ENCODE assay signal across 13 mouse cellular contexts in the genomic region with DNA sequence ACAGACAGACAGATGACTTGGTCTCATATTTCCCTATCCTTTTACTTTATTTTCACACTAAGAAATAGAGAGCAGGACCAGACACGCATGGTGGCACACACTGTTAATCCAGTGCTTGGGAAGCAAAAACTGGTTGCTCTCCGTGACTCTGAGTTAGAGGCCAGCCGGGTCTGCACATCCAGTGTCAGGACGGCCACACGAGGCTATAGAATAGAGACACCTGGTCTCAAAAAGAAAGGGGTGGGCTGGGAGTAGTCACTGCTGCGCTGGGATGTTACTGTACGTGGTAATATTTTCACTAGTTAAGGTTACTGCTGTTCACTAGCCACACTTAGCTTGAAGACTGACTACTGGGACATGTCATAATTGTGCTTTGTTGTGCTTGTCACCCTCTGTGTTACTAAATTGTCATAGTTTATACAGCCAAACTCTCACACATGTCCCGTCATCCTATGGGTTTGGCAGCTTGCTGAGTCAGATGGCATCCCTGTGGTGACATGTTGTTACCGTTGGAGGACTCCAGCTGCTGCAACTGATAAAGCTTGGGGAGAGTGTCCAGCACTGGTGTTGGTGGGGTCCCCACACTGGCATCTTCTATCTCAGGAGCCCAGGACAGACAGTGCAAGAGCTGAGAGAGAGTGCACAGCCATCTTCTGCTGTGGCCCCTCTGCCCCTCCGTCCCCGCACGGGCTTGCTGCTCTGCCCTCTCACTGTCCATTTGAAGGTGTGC. TPM values are rescaled to one million over a fixed set of nuclear protein-coding genes. Genes with fewer than 3 reads are reported as not detected.
DNase-seq lines count a peak whose midpoint lies in the region; ATAC-seq lines count a peak whose summit lies in the region.
"Had no signal": no experiment of that assay in that cellular context is flagged by ENCODE, and none has a peak within 500 bp of the region (broad histone marks: within the 10 kb centered on the region; RNA-seq: fewer than 3 reads in every experiment).

No protein-coding gene starts in this region.

- H3K4me1 ChIP-seq in kidney, embryonic 15.5 days: no peaks in the 10 kb centered on the region
- H3K4me1 ChIP-seq in liver, embryonic 13.5 days (replicated peaks): peaks cover 73% of the 10 kb centered on the region
- no peaks in the 10 kb centered on the region for H3K4me1 ChIP-seq in stomach, embryonic 14.5 days (ENCODE audit: control insufficient read depth, insufficient read depth, low read length)
- no peaks in the 10 kb centered on the region for H3K4me1 ChIP-seq in midbrain, embryonic 14.5 days (ENCODE audit: control insufficient read depth, insufficient read depth, low read length)
- H3K4me1 ChIP-seq: embryonic facial prominence, embryonic 15.5 days; hindbrain, embryonic 15.5 days; limb, embryonic 15.5 days had no signal

- peak; percentile 79; the same call in 1 of the 2 replicates for ATAC-seq in kidney, embryonic 15.5 days (replicated peaks; ENCODE audit: low FRiP score)
- ATAC-seq in liver, embryonic 13.5 days (ENCODE audit: low read depth): peak; percentile 99
- peak; percentile 81; the same call in 1 of the 2 replicates for ATAC-seq in stomach, embryonic 14.5 days (ENCODE audit: insufficient number of reproducible peaks, insufficient read depth, low FRiP score, low read depth)
- no peak for ATAC-seq in midbrain, embryonic 14.5 days (ENCODE audit: low FRiP score, low TSS enrichment)

- H3K36me3 ChIP-seq in kidney, embryonic 15.5 days: peaks cover 88% of the 10 kb centered on the region
- peaks cover 76% of the 10 kb centered on the region for H3K36me3 ChIP-seq in liver, embryonic 13.5 days
- H3K36me3 ChIP-seq in stomach, embryonic 14.5 days (ENCODE audit: control insufficient read depth, insufficient read depth, low read length): peaks cover 30% of the 10 kb centered on the region
- H3K36me3 ChIP-seq in midbrain, embryonic 14.5 days (ENCODE audit: control insufficient read depth, insufficient read depth, low read length): peaks cover 66% of the 10 kb centered on the region

- no peaks in the 10 kb centered on the region for H3K9me3 ChIP-seq in kidney, embryonic 15.5 days (replicated peaks)
- no peaks in the 10 kb centered on the region for H3K9me3 ChIP-seq in liver, embryonic 13.5 days (replicated peaks)
- no peaks in the 10 kb centered on the region for H3K9me3 ChIP-seq in stomach, embryonic 14.5 days (ENCODE audit: control insufficient read depth, low read depth, low read length)
- no peaks in the 10 kb centered on the region for H3K9me3 ChIP-seq in midbrain, embryonic 14.5 days (ENCODE audit: control insufficient read depth, low read length)
- H3K9me3 ChIP-seq: embryonic facial prominence, embryonic 15.5 days; hindbrain, embryonic 15.5 days; limb, embryonic 15.5 days had no signal

- H3K4me3 ChIP-seq in kidney, embryonic 15.5 days (replicated peaks): no peak overlapping the region
- peak overlapping the region; percentile 7; the same call in 1 of the 2 replicates for H3K4me3 ChIP-seq in liver, embryonic 13.5 days (replicated peaks)
- no peak overlapping the region for H3K4me3 ChIP-seq in stomach, embryonic 14.5 days (ENCODE audit: low read depth, low read length)
- H3K4me3 ChIP-seq in midbrain, embryonic 14.5 days (replicated peaks; ENCODE audit: low read depth, low read length): no peak overlapping the region
- H3K4me3 ChIP-seq: embryonic facial prominence, embryonic 15.5 days; gastrocnemius, adult 2 months; hindbrain, embryonic 15.5 days; limb, embryonic 15.5 days had no signal

- H3K27me3 ChIP-seq in kidney, embryonic 15.5 days: no peaks in the 10 kb centered on the region
- no peaks in the 10 kb centered on the region for H3K27me3 ChIP-seq in liver, embryonic 13.5 days
- no peaks in the 10 kb centered on the region for H3K27me3 ChIP-seq in stomach, embryonic 14.5 days (ENCODE audit: control insufficient read depth, insufficient read depth, low read length)
- no peaks in the 10 kb centered on the region for H3K27me3 ChIP-seq in midbrain, embryonic 14.5 days (ENCODE audit: control insufficient read depth, insufficient read depth, low read length)
- H3K27me3 ChIP-seq: embryonic facial prominence, embryonic 15.5 days; hindbrain, embryonic 15.5 days; limb, embryonic 15.5 days had no signal

- no peak overlapping the region for H3K9ac ChIP-seq in kidney, embryonic 15.5 days
- H3K9ac ChIP-seq in liver, embryonic 13.5 days: peak overlapping the region; percentile 66
- no peak overlapping the region for H3K9ac ChIP-seq in stomach, embryonic 14.5 days (replicated peaks; ENCODE audit: low read depth, low read length)
- no peak overlapping the region for H3K9ac ChIP-seq in midbrain, embryonic 14.5 days (replicated peaks; ENCODE audit: low read length)
- H3K9ac ChIP-seq: embryonic facial prominence, embryonic 15.5 days; hindbrain, embryonic 15.5 days; limb, embryonic 15.5 days had no signal

- no peak for DNase-seq in kidney, adult 18-20 months
- DNase-seq in c-Kit-positive CD71-positive TER-119-negative erythroid progenitor cells, embryonic 14.5 days (ENCODE audit: low read depth): peak; percentile 88
- DNase-seq in liver, embryonic 13.5 days: peak; percentile 92
- DNase-seq in kidney, adult 8-10 months: no peak
- no peak for DNase-seq in midbrain, embryonic 14.5 days
- DNase-seq: cerebellum, adult 9-10 months; gastrocnemius, adult 2 months; thymus, adult 2 months had no signal

- 86% methylated on average over 12 of the region's 12 CpGs for WGBS in kidney, embryonic 15.5 days
- WGBS in liver, embryonic 13.5 days (ENCODE audit: insufficient replicate concordance): 26% methylated on average over 12 of the region's 12 CpGs
- WGBS in stomach, embryonic 14.5 days: 84% methylated on average over 12 of the region's 12 CpGs
- WGBS in midbrain, embryonic 14.5 days: 88% methylated on average over 12 of the region's 12 CpGs

- no peak overlapping the region for H3K4me2 ChIP-seq in kidney, embryonic 15.5 days
- H3K4me2 ChIP-seq in liver, embryonic 13.5 days: peak overlapping the region; percentile 60
- no peak overlapping the region for H3K4me2 ChIP-seq in stomach, embryonic 14.5 days (replicated peaks; ENCODE audit: low read depth, low read length)
- no peak overlapping the region for H3K4me2 ChIP-seq in midbrain, embryonic 14.5 days (ENCODE audit: low read length)
- H3K4me2 ChIP-seq: embryonic facial prominence, embryonic 15.5 days; hindbrain, embryonic 15.5 days; limb, embryonic 15.5 days had no signal

- H3K27ac ChIP-seq in kidney, embryonic 15.5 days: no peak overlapping the region
- H3K27ac ChIP-seq in liver, embryonic 13.5 days: peak overlapping the region; percentile 98
- no peak overlapping the region for H3K27ac ChIP-seq in stomach, embryonic 14.5 days (ENCODE audit: low read length)
- H3K27ac ChIP-seq in midbrain, embryonic 14.5 days (replicated peaks; ENCODE audit: low read depth, low read length): no peak overlapping the region
- H3K27ac ChIP-seq: embryonic facial prominence, embryonic 15.5 days; gastrocnemius, adult 2 months; hindbrain, embryonic 15.5 days; limb, embryonic 15.5 days had no signal

RNA-seq across cellular contexts. Expression of a gene that starts 53.0 kb away (rescaled TPM):
- polyA plus RNA-seq in kidney, embryonic 15.5 days (2015; fragmentation: Nextera tagmentation; extraction: Ambion mirVana): 70.7 and 75.3 TPM in 2 replicates
- polyA plus RNA-seq in liver, embryonic 13.5 days (2015; fragmentation: Nextera tagmentation; extraction: Ambion mirVana): 38.0 and 43.2 TPM in 2 replicates
- 37.5 and 38.6 TPM in 2 replicates for polyA plus RNA-seq in stomach, embryonic 14.5 days (2014; fragmentation: Nextera tagmentation; extraction: Ambion mirVana)
- polyA plus RNA-seq in midbrain, embryonic 14.5 days (2014; fragmentation: Nextera tagmentation; extraction: Ambion mirVana): 38.5 and 42.9 TPM in 2 replicates

Comparison
In these comparisons a context has a peak if more than half of its experiments do, and no peak if none do; other contexts are left out.
1. DNase-seq: peak in c-Kit-positive CD71-positive TER-119-negative erythroid progenitor cells, embryonic 14.5 days (single experiment) and liver, embryonic 13.5 days (single experiment); none in kidney, adult 18-20 months (single experiment), kidney, adult 8-10 months (0 of 2) and midbrain, embryonic 14.5 days (single experiment).